Mouse (Mus musculus) mature B cell (primary cell): Measurements from ENCODE around the gene Gm21708.
"Not testable (repeated sequence)": the region's sequence is repeated elsewhere in the genome, so short reads cannot be mapped to it uniquely, and the experiment has no call there.

Experiments
- in situ Hi-C: fragments of 300-500 bp; cut with MboI; formaldehyde crosslinking; loops from 2 replicates; pipeline ENCODE4 v1.14.3; 2019

The Gm21708 gene

DNA sequence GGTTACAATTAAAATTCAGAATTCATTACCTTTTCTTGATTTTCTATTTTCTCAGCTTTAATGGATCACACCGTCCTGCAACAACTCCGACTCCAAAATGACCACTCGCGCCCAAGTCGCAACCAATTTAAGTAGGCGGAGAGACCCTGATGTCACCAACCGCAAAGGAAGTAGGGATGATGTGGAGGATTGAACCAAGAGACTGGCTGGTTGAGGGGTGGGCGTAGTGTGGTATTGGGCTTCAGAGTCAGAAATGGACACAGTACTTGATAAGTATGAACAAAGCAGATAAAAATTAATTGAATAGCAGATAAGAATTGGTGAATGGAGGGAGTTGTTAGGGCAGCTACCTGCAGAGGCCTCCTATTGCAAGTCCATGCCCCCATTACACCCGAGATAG lies at the start of gene Gm21708, which contains the start of gene Gm21704:
TSS of gene Gm21708 (minus strand) at position 101 of the 400 bp plus-strand sequence.
TSS of gene Gm21704 (minus strand) at position 101 of the 400 bp plus-strand sequence.
- in situ Hi-C loops, result not testable (repeated sequence)
